Mouse (Mus musculus): ENCODE measurements around the gene Wnt5b. TPM values are rescaled to one million over a fixed set of nuclear protein-coding genes. Genes with fewer than 3 reads are reported as not detected.

The Wnt5b gene
- polyA plus RNA-seq, 1 experiment from 2014 or later, result 14.1 TPM

- H3K4me1 ChIP-seq, result no peaks in the 10 kb centered on the region
- H3K27ac ChIP-seq, result no peak overlapping the region
- H3K9me3 ChIP-seq, result no peaks in the 10 kb centered on the region
- ATAC-seq (ENCODE audit: insufficient number of reproducible peaks, low FRiP score, low TSS enrichment, low read depth), result no peak
- no peak overlapping the region for H3K4me2 ChIP-seq
- H3K9ac ChIP-seq, result no peak overlapping the region
- H3K27me3 ChIP-seq, result no peaks in the 10 kb centered on the region
- no peak overlapping the region for H3K4me3 ChIP-seq
- 41% methylated on average over 7 of the region's 7 CpGs for WGBS
- H3K36me3 ChIP-seq, result no peaks in the 10 kb centered on the region
Measured at GRCm38 (mm10) chr6:119405310-119405709, 138.8 kb downstream of the Wnt5b start.

GRCm38 (mm10) chr6:119404854-119405253, 139.3 kb downstream of the Wnt5b start:
- Histone ChIP-seq H3K9ac (no peak overlapping the region), H3K27ac (no peak overlapping the region), H3K9me3 (no peaks in the 10 kb centered on the region), H3K36me3 (no peaks in the 10 kb centered on the region), H3K4me2 (no peak overlapping the region), H3K4me1 (no peaks in the 10 kb centered on the region), H3K4me3 (no peak overlapping the region), H3K27me3 (no peaks in the 10 kb centered on the region)
- no peak for ATAC-seq (ENCODE audit: insufficient number of reproducible peaks, low FRiP score, low TSS enrichment, low read depth)
- WGBS, result 74% methylated on average over 4 of the region's 4 CpGs

GRCm38 (mm10) chr6:119402976-119403375, 141.2 kb downstream of the Wnt5b start:
- no peaks in the 10 kb centered on the region for H3K27me3 ChIP-seq
- no peak overlapping the region for H3K4me2 ChIP-seq
- no peaks in the 10 kb centered on the region for H3K4me1 ChIP-seq
- no peak for ATAC-seq (ENCODE audit: insufficient number of reproducible peaks, low FRiP score, low TSS enrichment, low read depth)
- no peak overlapping the region for H3K4me3 ChIP-seq
- no peak overlapping the region for H3K27ac ChIP-seq
- no peak overlapping the region for H3K9ac ChIP-seq
- 85% methylated on average over 3 of the region's 3 CpGs for WGBS
- H3K36me3 ChIP-seq, result no peaks in the 10 kb centered on the region
- no peaks in the 10 kb centered on the region for H3K9me3 ChIP-seq

GRCm38 (mm10) chr6:119401545-119402304, 142.4 kb downstream of the Wnt5b start:
- no peak for ATAC-seq (ENCODE audit: insufficient number of reproducible peaks, low FRiP score, low TSS enrichment, low read depth)
- 84% methylated on average over 8 of the region's 8 CpGs for WGBS
- H3K4me2 ChIP-seq, result no peak overlapping the region
- H3K27me3 ChIP-seq, result no peaks in the 10 kb centered on the region
- no peaks in the 10 kb centered on the region for H3K36me3 ChIP-seq
- H3K9me3 ChIP-seq, result no peaks in the 10 kb centered on the region
- H3K27ac ChIP-seq, result no peak overlapping the region
- H3K4me1 ChIP-seq, result no peaks in the 10 kb centered on the region
- no peak overlapping the region for H3K4me3 ChIP-seq
- no peak overlapping the region for H3K9ac ChIP-seq

- H3K9ac ChIP-seq, result no peak overlapping the region
- H3K9me3 ChIP-seq, result no peaks in the 10 kb centered on the region
- H3K27me3 ChIP-seq, result no peaks in the 10 kb centered on the region
- no peak overlapping the region for H3K4me2 ChIP-seq
- no peaks in the 10 kb centered on the region for H3K4me1 ChIP-seq
- no peaks in the 10 kb centered on the region for H3K36me3 ChIP-seq
- H3K27ac ChIP-seq, result no peak overlapping the region
- ATAC-seq (ENCODE audit: insufficient number of reproducible peaks, low FRiP score, low TSS enrichment, low read depth), result no peak
- 92% methylated on average over 3 of the region's 3 CpGs for WGBS
- H3K4me3 ChIP-seq, result no peak overlapping the region
Measured at GRCm38 (mm10) chr6:119400649-119401048, 143.5 kb downstream of the Wnt5b start.

GRCm38 (mm10) chr6:119399371-119399770, 144.8 kb downstream of the Wnt5b start:
- Histone ChIP-seq H3K27me3 (no peaks in the 10 kb centered on the region), H3K4me2 (no peak overlapping the region), H3K4me3 (no peak overlapping the region), H3K27ac (no peak overlapping the region), H3K9ac (no peak overlapping the region), H3K9me3 (no peaks in the 10 kb centered on the region), H3K36me3 (no peaks in the 10 kb centered on the region), H3K4me1 (no peaks in the 10 kb centered on the region)
- WGBS, result 88% methylated on average over 3 of the region's 3 CpGs
- no peak for ATAC-seq (ENCODE audit: insufficient number of reproducible peaks, low FRiP score, low TSS enrichment, low read depth)

- Histone ChIP-seq H3K4me1 (no peaks in the 10 kb centered on the region), H3K27ac (no peak overlapping the region), H3K4me3 (no peak overlapping the region), H3K4me2 (no peak overlapping the region), H3K9me3 (no peaks in the 10 kb centered on the region), H3K36me3 (no peaks in the 10 kb centered on the region), H3K9ac (no peak overlapping the region), H3K27me3 (no peaks in the 10 kb centered on the region)
- WGBS, result 53% methylated on average over 5 of the region's 5 CpGs
- ATAC-seq (ENCODE audit: insufficient number of reproducible peaks, low FRiP score, low TSS enrichment, low read depth), result no peak
Measured at GRCm38 (mm10) chr6:119396309-119396634, 147.9 kb downstream of the Wnt5b start.

- no peaks in the 10 kb centered on the region for H3K36me3 ChIP-seq
- no peak overlapping the region for H3K4me2 ChIP-seq
- ATAC-seq (ENCODE audit: insufficient number of reproducible peaks, low FRiP score, low TSS enrichment, low read depth), result no peak
Measured at GRCm38 (mm10) chr6:119395421-119396308, 148.5 kb downstream of the Wnt5b start.

GRCm38 (mm10) chr6:119392836-119393235, 151.3 kb downstream of the Wnt5b start:
- Histone ChIP-seq H3K9me3 (no peaks in the 10 kb centered on the region), H3K4me2 (no peak overlapping the region), H3K4me1 (peaks cover 1% of the 10 kb centered on the region), H3K27ac (no peak overlapping the region), H3K4me3 (no peak overlapping the region), H3K27me3 (no peaks in the 10 kb centered on the region), H3K36me3 (no peaks in the 10 kb centered on the region), H3K9ac (no peak overlapping the region)
- WGBS, result 64% methylated on average over 9 of the region's 9 CpGs
- ATAC-seq (ENCODE audit: insufficient number of reproducible peaks, low FRiP score, low TSS enrichment, low read depth), result no peak

More at GRCm38 (mm10) chr6:119395421-119396308, 148.5 kb downstream of the Wnt5b start:
- H3K4me3 ChIP-seq, result no peak overlapping the region
- no peak overlapping the region for H3K9ac ChIP-seq
- H3K27ac ChIP-seq, result no peak overlapping the region
- H3K27me3 ChIP-seq, result no peaks in the 10 kb centered on the region
- 67% methylated on average over 14 of the region's 14 CpGs for WGBS
- H3K4me1 ChIP-seq, result no peaks in the 10 kb centered on the region
- H3K9me3 ChIP-seq, result no peaks in the 10 kb centered on the region

GRCm38 (mm10) chr6:119390728-119391127, 153.4 kb downstream of the Wnt5b start:
- no peak overlapping the region for H3K9ac ChIP-seq
- no peak overlapping the region for H3K4me3 ChIP-seq
- peaks cover 11% of the 10 kb centered on the region for H3K4me1 ChIP-seq
- H3K9me3 ChIP-seq, result no peaks in the 10 kb centered on the region
- H3K4me2 ChIP-seq, result no peak overlapping the region
- no peaks in the 10 kb centered on the region for H3K27me3 ChIP-seq
- WGBS, result 90% methylated on average over 4 of the region's 4 CpGs
- no peak for ATAC-seq (ENCODE audit: insufficient number of reproducible peaks, low FRiP score, low TSS enrichment, low read depth)
- H3K36me3 ChIP-seq, result no peaks in the 10 kb centered on the region
- no peak overlapping the region for H3K27ac ChIP-seq

GRCm38 (mm10) chr6:119389089-119389488, 155.1 kb downstream of the Wnt5b start:
- 21% methylated on average over 10 of the region's 10 CpGs for WGBS
- peaks cover 11% of the 10 kb centered on the region for H3K4me1 ChIP-seq
- no peaks in the 10 kb centered on the region for H3K27me3 ChIP-seq
- peak overlapping the region; percentile 86 for H3K4me3 ChIP-seq
- no peaks in the 10 kb centered on the region for H3K36me3 ChIP-seq
- peak overlapping the region; percentile 77 for H3K27ac ChIP-seq
- no peak for ATAC-seq (ENCODE audit: insufficient number of reproducible peaks, low FRiP score, low TSS enrichment, low read depth)
- H3K9me3 ChIP-seq, result no peaks in the 10 kb centered on the region
- H3K4me2 ChIP-seq, result peak overlapping the region; percentile 43
- H3K9ac ChIP-seq, result peak overlapping the region; percentile 47; the same call in 1 of the 2 replicates

- H3K9me3 ChIP-seq, result no peaks in the 10 kb centered on the region
- peak; percentile 98 for ATAC-seq (ENCODE audit: insufficient number of reproducible peaks, low FRiP score, low TSS enrichment, low read depth)
- WGBS, result under 1% methylated on average over 53 of the region's 53 CpGs
Measured at GRCm38 (mm10) chr6:119388650-119389012, 155.5 kb downstream of the Wnt5b start.

More at GRCm38 (mm10) chr6:119388650-119389012, 155.5 kb downstream of the Wnt5b start:
- Histone ChIP-seq H3K4me1 (peaks cover 11% of the 10 kb centered on the region), H3K4me2 (peak overlapping the region; percentile 69), H3K36me3 (no peaks in the 10 kb centered on the region), H3K27me3 (no peaks in the 10 kb centered on the region), H3K9ac (peak overlapping the region; percentile 88), H3K4me3 (peak overlapping the region; percentile 86), H3K27ac (peak overlapping the region; percentile 90)

Data from limb, embryonic 15.5 days (tissue).